Comparison of ENCODE assay signal across 15 mouse cellular contexts in genomic region chr4:57332511-57332910, GRCm38 (mm10). TPM values are rescaled to one million over a fixed set of nuclear protein-coding genes. Genes with fewer than 3 reads are reported as not detected.
A peak's percentile ranks its signal among the peaks of the same experiment; 100 is the strongest.
DNase-seq lines count a peak whose midpoint lies in the region.
"Had no signal": no experiment of that assay in that cellular context is flagged by ENCODE, and none has a peak within 500 bp of the region (broad histone marks: within the 10 kb centered on the region; RNA-seq: fewer than 3 reads in every experiment).

No protein-coding gene starts in this region.

- peak; percentile 73 for DNase-seq in ovary, adult 18-20 months (ENCODE audit: low spot score)
- no peak for DNase-seq in ovary, postnatal 10 days (ENCODE audit: low spot score)
- DNase-seq in adrenal gland, adult 8-10 months = peak; percentile 66
- DNase-seq in adrenal gland, postnatal 14 days = peak; percentile 74
- DNase-seq in cerebellum, adult 9-10 months = no peak
- DNase-seq in thymus, postnatal 36 days = no peak
- DNase-seq: cerebellum, adult 11 months; cerebellum, adult 2 months; cerebellum, postnatal 10 days; cerebellum, postnatal 36 days; embryo, embryonic 11 days; gastrocnemius, postnatal 25 days; heart, adult 18-20 months; heart, postnatal 10 days; heart, postnatal 36 days had no signal

RNA-seq across cellular contexts. Expression of gene Ptpn3, which starts 30.9 kb away (rescaled TPM):
- total RNA-seq in adrenal gland, adult 8-10 months (2022) = 10 to 100 TPM; 31.1 to 57.6 (median 40.2) TPM
- 19.0 and 26.2 TPM in 2 replicates for total RNA-seq in adrenal gland, postnatal 14 days (2021)

Comparison
In these comparisons a context has a peak if more than half of its experiments do, and no peak if none do; other contexts are left out.
1. DNase-seq: peak in ovary, adult 18-20 months (single experiment), adrenal gland, adult 8-10 months (single experiment) and adrenal gland, postnatal 14 days (single experiment); none in ovary, postnatal 10 days (single experiment), cerebellum, adult 9-10 months (single experiment) and thymus, postnatal 36 days (0 of 2).